Mouse (Mus musculus) stomach, postnatal 0 days (tissue): Measurements from ENCODE around the gene Tmem183a.

Experiments used
- CTCF ChIP-seq: IDR thresholded peaks from 2 replicates; pipeline ENCODE4 v1.5.1; 2016; ENCODE audit warnings: antibody characterized with exemption, low read depth, mild to moderate bottlenecking, moderate library complexity
- EP300 ChIP-seq: optimal IDR thresholded peaks from 2 replicates; pipeline ENCODE3; 2016; ENCODE audit warnings: antibody characterized with exemption

DNA sequence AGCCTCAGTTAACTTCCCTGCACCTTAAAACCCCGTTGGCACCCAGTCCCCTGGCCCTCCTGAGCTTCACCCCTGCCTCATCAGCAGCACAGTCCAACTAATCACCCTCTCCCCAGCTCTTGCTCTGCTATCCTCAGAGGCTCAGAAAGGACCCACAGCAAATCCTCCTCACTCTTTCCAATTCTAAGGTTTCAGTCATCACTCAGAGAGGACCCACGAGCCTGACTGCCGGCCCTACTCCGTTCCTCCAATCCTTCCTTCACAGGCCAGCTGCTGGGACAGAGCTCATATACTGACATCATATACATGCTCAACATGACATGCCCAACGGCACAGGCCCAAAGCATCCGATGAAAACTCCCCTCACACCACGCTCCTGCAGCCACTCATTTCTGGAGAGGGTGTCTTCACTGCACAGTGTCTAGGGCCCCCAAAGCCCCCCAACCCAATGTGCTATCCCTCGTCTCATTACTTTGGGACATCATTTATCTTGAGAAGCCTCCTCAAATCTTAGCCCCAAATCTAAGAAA lies 18.9 kb downstream of the Tmem183a start:
- TF ChIP-seq CTCF: no peak
- TF ChIP-seq EP300: no peak
